Mouse (Mus musculus) erythroblast, adult 5-6 weeks (primary cell): Measurements from ENCODE around the gene Slc8b1. TPM values are rescaled to one million over a fixed set of nuclear protein-coding genes. Genes with fewer than 3 reads are reported as not detected.

Experiments
- ATAC-seq: replicated peaks from 2 replicates; pipeline ENCODE4 v1.8.0; 2016; ENCODE audit warnings: moderate number of reproducible peaks, mild to moderate bottlenecking, moderate TSS enrichment, inconsistent platforms; ENCODE audit not compliant: poor library complexity, low FRiP score, severe bottlenecking
- total RNA-seq, 2 experiments: library from RNA; stranded (forward) in 1 of 2; stranded (reverse) in 1 of 2; fragments of 150-400 nt in 1 of 2; fragments of 200-764, 138-1000 nt in 1 of 2; gene quantifications; 2 replicates each; pipeline versions ENCODE4 v1.2.3 to v1.2.4; 2015 to 2017; ENCODE audit warnings: low replicate concordance in 2 of 2

The Slc8b1 gene
- total RNA-seq, 2 experiments from 2014 or later, result 6.1 to 17.1 TPM

- ATAC-seq, result no peak
Measured at GRCm38 (mm10) chr5:120517552-120517951, 6.6 kb downstream of the Slc8b1 start.

DNA sequence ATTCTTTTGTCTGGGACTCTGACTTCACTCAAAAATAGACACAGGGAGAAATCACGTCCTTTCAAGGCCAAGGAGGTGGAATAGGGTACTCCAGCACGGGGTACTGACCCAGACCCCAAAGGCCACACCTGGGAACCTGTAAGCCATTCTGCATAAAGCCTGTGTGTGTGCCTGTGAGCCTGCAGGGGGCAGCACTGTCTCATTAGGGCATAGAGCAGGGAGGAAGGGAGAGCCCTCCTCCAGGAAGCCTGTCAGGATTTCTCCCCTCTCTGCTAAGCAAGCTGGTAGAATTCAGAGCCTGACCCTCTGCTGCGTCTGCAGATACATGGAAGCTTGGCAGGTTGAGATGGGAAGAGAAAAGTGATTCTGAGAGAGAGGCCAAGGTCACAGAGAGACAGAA, 11.7 kb downstream of the Slc8b1 start:
- peak; percentile 70 for ATAC-seq

GRCm38 (mm10) chr5:120524736-120525135, 13.8 kb downstream of the Slc8b1 start:
- ATAC-seq, result peak; percentile 68

DNA sequence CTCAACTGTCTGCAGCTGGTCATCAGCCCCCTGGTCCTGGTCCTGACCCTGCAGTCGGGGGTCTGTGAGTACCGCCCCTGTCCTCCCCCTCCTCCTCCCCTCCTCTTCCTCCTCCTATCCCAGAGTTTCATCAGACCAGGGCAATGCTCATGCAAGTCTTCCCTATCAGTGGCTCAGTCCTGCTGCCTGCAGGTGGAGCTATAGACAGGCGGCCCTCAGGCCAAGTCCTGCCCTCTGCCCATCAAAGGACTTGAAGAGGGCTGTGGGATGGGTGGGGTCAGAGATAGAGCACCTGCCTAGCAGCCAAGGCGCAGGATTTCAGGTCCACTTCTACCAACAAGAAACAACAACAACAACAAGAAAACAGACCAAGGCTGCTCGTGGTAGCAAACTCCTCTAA, 14.8 kb downstream of the Slc8b1 start:
- peak; percentile 49; the same call in 1 of the 2 replicates for ATAC-seq

DNA sequence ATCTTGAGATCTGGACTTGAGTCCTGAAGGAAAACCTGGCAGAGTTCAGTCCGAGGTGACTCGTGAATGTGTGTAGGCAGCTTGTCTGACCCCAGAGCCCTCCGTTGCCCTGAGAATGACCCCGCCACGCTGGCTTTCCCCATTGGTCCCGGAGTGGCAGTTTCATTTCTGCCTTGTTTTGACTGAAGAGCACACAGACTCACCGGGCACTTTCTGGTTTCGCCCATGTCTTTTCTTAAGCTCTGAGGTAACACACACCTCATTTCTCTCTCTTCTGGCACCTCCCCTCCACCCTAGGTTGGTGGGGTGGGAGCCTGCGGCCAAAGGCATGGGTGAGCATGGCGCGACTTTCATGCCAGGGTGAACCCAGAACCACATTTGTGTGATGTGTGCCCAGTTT, 15.3 kb downstream of the Slc8b1 start:
- ATAC-seq, result no peak

DNA sequence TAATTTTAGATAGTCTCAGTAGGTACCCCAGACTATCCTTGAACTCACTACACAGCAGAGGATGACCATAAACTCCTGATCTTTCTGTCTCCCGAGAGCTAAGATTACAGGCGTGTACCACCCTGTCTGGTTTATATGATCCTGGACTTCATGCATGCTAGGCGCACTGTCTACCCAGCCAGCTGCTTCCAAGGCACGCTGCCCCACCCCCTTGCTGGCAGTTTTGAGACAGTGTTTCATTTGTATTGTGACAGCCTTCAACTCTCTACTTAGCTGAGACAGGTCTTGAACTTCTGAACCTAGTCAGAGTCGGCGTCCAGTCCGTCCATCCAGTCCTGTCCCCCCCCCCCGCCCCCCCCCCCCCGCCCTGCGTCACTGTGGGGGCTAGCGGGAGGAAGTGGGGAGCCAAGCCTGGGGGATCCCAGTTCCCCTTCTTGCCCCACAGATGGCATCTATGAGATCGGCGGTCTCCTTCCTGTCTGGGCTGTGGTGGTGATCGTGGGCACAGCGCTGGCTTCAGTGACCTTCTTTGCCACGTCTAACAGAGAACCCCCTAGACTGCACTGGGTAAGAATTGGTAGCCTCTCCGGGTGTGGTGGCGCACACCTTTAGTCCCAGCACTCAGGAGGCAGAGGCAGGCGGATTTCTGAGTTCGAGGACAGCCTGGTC, 16.5 kb downstream of the Slc8b1 start:
- ATAC-seq, result no peak

DNA sequence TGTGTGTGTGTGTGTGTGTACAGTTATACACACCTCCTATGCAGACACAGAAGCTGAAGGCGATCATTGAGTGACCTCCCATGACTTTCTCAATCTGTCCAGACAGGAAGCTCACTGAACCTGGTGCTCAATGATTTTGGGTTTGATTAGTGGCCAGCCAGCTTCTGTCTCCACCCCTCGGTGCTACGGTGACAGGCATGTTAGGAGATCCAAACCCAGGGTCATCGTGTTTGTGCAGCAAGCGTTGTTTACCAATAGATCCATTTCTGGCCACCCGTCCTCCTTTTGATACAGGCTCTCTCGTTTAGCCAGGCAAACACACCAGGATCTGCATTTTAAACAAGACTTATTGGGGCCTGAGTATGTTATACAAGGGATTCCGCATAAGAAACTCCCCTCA, 20.7 kb downstream of the Slc8b1 start:
- ATAC-seq, result no peak

DNA sequence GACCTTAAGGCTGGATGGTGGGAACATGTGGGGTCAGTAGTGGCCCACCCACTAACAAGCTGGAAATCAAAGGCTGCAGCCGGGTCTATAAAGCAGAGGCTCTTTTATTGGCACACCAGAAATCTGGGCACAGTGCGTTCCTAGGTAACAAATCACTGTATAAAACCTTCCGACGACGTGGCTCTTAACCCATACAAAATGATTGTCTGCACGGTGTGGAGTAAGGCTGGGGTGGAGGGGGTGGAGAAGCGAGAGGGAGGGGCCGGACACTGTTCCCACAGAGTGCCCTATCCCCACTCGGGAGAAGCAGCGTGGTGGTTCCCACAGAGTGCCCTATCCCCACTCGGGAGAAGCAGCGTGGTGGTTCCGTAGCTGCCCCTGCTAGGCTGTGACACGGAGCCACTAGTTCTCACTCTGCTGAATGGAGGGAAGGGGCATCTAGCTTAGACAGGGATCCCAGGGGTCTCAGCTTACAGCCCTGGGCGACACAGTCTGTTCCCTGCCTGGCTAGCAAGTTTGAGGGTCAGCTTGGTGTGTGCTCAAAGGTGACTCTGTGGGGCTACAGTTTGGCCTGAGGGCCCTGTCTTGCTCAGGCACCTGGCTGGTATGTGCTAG, 23.2 kb downstream of the Slc8b1 start:
- ATAC-seq, result no peak

DNA sequence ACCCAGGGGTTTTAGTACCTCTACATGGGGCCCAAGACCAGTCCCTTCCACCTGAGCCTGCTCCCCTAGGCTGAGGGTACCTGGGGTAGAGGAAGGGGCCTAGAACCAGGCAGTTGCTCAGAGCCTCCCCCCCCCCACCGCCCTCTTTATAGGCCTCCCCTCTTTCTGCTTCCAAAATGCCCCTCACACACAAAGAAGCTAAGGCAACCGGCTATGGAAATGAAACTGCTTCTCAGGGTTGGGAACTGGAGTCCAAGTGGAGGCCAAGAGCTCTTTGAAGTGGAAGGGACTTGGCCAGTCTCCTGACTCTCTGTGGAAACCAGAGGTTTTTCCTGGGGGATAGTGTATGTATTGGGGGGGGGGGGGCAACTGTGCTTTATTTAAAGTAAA, 23.7 kb downstream of the Slc8b1 start:
- no peak for ATAC-seq

DNA sequence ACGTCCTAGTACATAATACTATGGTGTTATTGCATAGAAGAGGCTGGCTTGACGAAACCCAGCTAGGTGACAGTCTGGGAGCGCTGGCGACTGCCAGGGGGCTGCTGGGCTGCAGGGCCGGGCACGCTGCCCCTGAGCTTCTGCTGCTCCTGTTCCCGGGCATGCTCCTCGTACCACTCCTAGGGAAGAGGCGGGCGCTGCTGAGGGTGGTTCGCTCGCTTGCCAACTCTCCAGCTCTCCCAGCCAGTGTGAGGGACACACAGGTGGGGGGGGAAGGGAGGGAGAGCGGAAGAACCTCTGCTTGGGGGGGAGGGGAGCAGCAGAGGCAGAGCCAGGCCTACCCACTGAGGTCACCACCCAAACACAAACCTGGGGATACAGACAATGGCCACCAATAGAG, 25.1 kb downstream of the Slc8b1 start:
- no peak for ATAC-seq

DNA sequence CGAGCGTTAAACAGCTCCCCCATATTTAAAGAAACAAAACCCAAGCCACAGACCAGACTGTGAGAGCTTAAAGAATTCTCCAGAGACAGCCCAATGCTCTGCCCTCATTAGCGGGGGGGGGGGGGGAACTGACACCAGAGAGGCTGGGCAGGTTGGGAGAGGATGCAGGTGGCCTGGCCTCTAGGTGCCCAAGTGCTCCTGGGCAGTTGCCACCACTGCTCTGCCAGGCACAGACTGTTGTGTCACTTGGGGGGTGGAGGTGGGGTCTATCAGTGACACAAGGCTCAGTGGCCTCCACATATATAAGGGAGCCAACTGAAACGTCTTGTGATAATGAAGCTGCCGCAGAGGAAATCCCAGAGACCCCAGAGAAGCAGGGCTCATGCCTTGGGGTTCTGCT, 25.7 kb downstream of the Slc8b1 start:
- no peak for ATAC-seq

DNA sequence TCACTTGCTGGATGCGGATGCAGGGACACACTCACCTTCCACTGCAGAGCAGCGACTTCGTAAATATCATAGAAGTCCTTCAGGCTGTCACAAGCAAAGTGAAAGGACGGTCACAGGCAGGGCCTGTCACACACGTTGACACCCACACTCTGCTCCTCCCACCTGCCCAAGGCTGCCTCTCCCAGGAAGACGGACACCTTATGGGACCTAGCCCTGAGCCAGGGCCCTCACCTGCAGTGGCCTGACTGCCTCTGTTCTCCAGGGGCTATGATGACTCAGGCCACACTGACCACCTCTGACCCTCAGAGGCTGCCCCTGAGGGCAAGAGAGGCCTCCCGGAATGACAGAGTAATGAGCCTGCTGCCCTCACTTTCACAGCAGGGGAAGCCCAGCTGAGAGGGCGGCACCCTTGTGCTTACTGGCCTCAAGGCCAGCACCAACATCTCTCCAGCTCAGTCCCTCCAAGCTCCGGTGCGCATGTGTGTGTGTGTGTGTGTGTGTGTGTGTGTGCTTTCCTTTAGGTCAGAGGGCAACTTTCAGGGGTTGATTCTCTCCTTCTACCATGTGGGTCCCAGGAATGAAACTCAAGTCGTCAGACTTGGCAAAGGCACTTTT, 37.4 kb downstream of the Slc8b1 start:
- no peak for ATAC-seq

GRCm38 (mm10) chr5:120550137-120550536, 39.2 kb downstream of the Slc8b1 start:
- ATAC-seq, result no peak

DNA sequence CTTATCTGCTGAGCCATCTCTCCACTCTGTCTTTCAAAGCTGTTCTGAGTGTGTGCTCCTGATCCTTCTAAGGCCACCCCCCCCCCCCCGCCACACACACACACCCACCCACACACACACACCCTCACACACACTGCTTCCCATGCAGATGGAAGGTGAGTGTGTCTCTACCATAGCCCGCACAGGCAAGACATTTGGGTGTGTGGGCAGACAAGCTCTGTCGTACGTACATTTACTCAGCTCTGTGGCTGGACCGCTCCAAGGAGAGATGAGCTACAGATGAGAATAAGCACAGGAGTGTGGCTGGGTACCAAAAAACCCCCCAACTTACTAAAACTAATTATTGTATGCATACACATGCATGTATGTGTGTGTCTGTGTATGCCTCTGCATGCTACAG, 39.7 kb downstream of the Slc8b1 start:
- ATAC-seq, result no peak

- no peak for ATAC-seq
Measured at GRCm38 (mm10) chr5:120555871-120556270, 44.9 kb downstream of the Slc8b1 start.

GRCm38 (mm10) chr5:120558041-120558440, 47.1 kb downstream of the Slc8b1 start:
- no peak for ATAC-seq

DNA sequence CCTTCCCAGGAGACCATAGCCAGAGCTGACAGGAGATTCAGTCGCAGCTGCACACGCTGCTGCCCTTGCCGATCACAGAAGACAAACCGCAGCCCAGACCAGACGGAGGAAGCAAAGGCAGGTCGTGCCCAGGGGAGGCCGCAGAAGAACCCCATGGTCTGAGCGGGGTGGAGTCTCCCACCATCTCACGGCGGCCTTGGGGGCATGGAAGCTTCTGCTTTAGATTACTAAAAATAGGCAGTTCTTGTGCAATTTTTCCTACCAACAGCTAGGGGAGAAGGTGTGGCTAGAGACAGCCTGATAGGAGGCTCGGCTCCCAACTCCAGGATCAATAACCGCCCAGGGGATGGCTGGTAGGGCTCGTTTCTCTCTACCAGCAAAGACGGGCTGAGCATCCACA, 47.8 kb downstream of the Slc8b1 start:
- ATAC-seq, result no peak

DNA sequence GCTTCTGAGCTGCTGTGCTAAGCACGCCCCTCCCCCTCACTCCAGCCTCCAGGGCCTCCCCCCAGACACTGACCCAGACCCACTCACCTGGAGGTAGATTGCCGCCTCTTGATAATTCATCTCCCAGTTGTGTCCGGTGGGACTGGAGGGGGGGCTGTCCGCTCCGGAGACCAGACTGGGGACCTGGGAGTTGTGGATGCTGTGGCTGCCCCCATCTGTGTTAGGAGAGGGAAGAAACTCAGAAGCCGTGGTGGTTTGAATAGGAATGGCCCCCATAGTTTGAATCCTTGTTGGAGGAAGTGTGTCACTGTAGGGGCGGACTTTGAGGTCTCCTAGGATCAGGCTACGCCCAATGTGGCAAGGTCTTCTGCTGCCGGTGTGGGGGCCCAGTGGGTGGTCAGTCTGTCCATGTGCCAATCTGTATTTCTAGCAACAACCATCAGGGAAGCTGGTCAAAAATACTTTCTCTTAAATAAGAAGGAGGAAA, 49.2 kb downstream of the Slc8b1 start:
- no peak for ATAC-seq

GRCm38 (mm10) chr5:120560616-120561311, 49.8 kb downstream of the Slc8b1 start:
- no peak for ATAC-seq

DNA sequence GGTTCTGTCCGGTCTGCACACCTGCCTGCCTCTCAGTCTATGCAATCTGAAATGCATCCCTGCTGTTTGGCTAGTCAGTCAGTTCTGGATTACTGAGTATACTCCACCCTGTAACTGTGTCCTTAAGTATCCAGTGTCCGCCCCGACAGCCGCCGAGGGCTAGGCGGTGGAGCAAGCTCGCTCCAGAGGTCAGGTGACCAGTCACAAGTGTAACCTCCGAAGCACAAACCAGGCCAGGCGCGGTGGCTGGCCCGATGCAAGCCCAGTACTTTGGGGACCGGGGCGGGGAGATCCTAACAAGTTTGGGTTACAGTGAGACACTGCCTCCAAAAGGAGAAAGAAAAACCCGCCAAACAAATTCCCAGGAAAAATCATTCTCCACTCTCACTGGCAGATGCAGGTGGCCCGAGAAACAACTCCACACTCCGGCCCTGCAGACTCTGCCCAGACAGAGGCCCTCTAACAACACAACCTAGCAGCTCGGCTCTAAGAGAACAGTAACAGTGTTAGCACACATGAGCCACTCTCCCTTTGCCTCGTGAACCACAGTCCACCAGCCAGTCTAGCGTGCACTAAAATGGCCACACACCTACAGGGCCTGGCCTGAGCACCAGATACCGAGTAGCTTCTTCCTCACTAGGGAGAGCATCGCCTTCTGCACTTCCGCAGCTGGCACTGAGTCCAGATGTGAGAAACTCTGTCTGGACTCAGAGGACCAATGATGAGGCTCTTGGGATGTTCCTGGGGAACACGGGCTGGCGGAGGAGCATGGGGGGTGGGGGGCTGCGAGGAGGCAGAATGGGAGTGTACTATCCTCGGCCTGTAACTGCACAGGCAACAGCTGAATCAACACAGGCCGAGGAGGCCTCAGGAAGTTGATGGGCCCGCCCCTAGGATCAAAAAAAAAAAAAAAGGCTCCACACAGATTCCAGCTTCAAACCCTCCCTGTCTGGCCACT, 52.3 kb downstream of the Slc8b1 start:
- ATAC-seq, result no peak
